Mouse (Mus musculus) midbrain, embryonic 12.5 days (tissue): ENCODE measurements around the gene Aen. TPM values are rescaled to one million over a fixed set of nuclear protein-coding genes. Genes with fewer than 3 reads are reported as not detected.

Experiments
- ATAC-seq: fragments of 200-750 bp; cut with Nextera tagmentation; 2 replicates; pipeline ENCODE4 v1.8.0; 2017; ENCODE audit warnings: low read depth, moderate TSS enrichment, moderate library complexity; ENCODE audit not compliant: low FRiP score
- H3K27ac ChIP-seq: fragments of 300-500 bp; sonication (generic); replicated peaks from 2 replicates; pipeline ENCODE4 v1.5.1; 2016; ENCODE audit warnings: mild to moderate bottlenecking
- H3K27me3 ChIP-seq: fragments of 300-500 bp; sonication (generic); 2 replicates; pipeline ENCODE4 v1.6.1; 2016; ENCODE audit warnings: mild to moderate bottlenecking
- H3K36me3 ChIP-seq: fragments of 300-500 bp; sonication (generic); 2 replicates; pipeline ENCODE4 v1.6.1; 2016
- H3K4me1 ChIP-seq: fragments of 300-500 bp; sonication (generic); 2 replicates; pipeline ENCODE4 v1.6.1; 2016
- H3K4me2 ChIP-seq: fragments of 300-500 bp; sonication (generic); replicated peaks from 2 replicates; pipeline ENCODE4 v1.6.1; 2016; ENCODE audit warnings: mild to moderate bottlenecking, moderate library complexity
- H3K4me3 ChIP-seq: fragments of 300-500 bp; sonication (generic); 2 replicates; pipeline ENCODE4 v1.5.1; 2016; ENCODE audit warnings: mild to moderate bottlenecking
- H3K9ac ChIP-seq: fragments of 300-500 bp; sonication (generic); replicated peaks from 2 replicates; pipeline ENCODE4 v1.6.1; 2016; ENCODE audit warnings: mild to moderate bottlenecking, moderate library complexity
- H3K9me3 ChIP-seq: fragments of 300-500 bp; sonication (generic); 2 replicates; pipeline ENCODE4 v1.6.1; 2016; ENCODE audit warnings: mild to moderate bottlenecking
- WGBS: fragments of 180-500 bp; shearing (Covaris S2); methylation state at CpG from one replicate; pipeline ENCODE4 v1.1.7; 2016; 5-methylcytosine and 5-hydroxymethylcytosine counted together
- microRNA-seq: library from miRNA; unstranded; fragments of <30 nt; microRNA quantifications from one replicate; pipeline ENCODE4, GENCODE M21; 2017
- polyA plus RNA-seq: library from polyadenylated mRNA; unstranded; fragments of >200 nt; fragmentation: Nextera tagmentation; extraction: Ambion mirVana; gene quantifications from 2 replicates; pipeline ENCODE4 v1.2.1, GENCODE M21; 2016

Aen gene
- polyA plus RNA-seq, 1 experiment from 2014 or later, result 50.1 TPM

GRCm38 (mm10) chr7:78954619-78955018, 59.0 kb downstream of the Aen start:
- Histone ChIP-seq H3K27ac (no peak overlapping the region), H3K9ac (no peak overlapping the region), H3K4me3 (no peak overlapping the region), H3K36me3 (no peaks in the 10 kb centered on the region), H3K9me3 (no peaks in the 10 kb centered on the region), H3K4me2 (no peak overlapping the region), H3K27me3 (no peaks in the 10 kb centered on the region), H3K4me1 (peaks cover 6% of the 10 kb centered on the region; the same call in 1 of the 2 replicates)
- WGBS, result 76% methylated on average over 6 of the region's 6 CpGs
- ATAC-seq, result no peak

GRCm38 (mm10) chr7:78955086-78955485, 59.4 kb downstream of the Aen start:
- no peak overlapping the region for H3K27ac ChIP-seq
- no peak for ATAC-seq
- no peak overlapping the region for H3K4me2 ChIP-seq
- peaks cover 6% of the 10 kb centered on the region; the same call in 1 of the 2 replicates for H3K4me1 ChIP-seq
- H3K9me3 ChIP-seq, result no peaks in the 10 kb centered on the region
- H3K27me3 ChIP-seq, result no peaks in the 10 kb centered on the region
- WGBS, result 94% methylated on average over 6 of the region's 6 CpGs
- H3K4me3 ChIP-seq, result no peak overlapping the region
- no peak overlapping the region for H3K9ac ChIP-seq
- no peaks in the 10 kb centered on the region for H3K36me3 ChIP-seq

GRCm38 (mm10) chr7:78958499-78959073, 62.9 kb downstream of the Aen start:
- no peak overlapping the region for H3K9ac ChIP-seq
- no peaks in the 10 kb centered on the region for H3K36me3 ChIP-seq
- no peaks in the 10 kb centered on the region for H3K9me3 ChIP-seq
- peaks cover 6% of the 10 kb centered on the region; the same call in 1 of the 2 replicates for H3K4me1 ChIP-seq
- WGBS, result 80% methylated on average over 6 of the region's 6 CpGs
- H3K27ac ChIP-seq, result no peak overlapping the region
- no peak overlapping the region for H3K4me2 ChIP-seq
- ATAC-seq, result no peak
- no peaks in the 10 kb centered on the region for H3K27me3 ChIP-seq
- H3K4me3 ChIP-seq, result no peak overlapping the region

Small RNAs within 50 kb of the gene (microRNA-seq; reads per million reads assigned to microRNA genes)
- 219 reads per million, percentile 61 among the genes with 10 or more reads in this experiment for gene Mir7-2

Other genes with a start within 250 kb of the Aen start
- gene Ntrk3, start 157.8 kb upstream of the Aen start, polyA plus RNA-seq, result 7.4 and 9.3 TPM in 2 replicates
- 68.3 and 71.4 TPM in 2 replicates for gene Mrps11, start 112.7 kb upstream of the Aen start, polyA plus RNA-seq
- gene Mrpl46, start 112.3 kb upstream of the Aen start, polyA plus RNA-seq, result 60.8 and 64.0 TPM in 2 replicates
- 21.2 and 21.3 TPM in 2 replicates for gene Det1, start 48.6 kb upstream of the Aen start, polyA plus RNA-seq
- gene Isg20, start 17.6 kb downstream of the Aen start, polyA plus RNA-seq, result 0.36 and 0.45 TPM in 2 replicates
- 0.26 and 0.77 TPM in 2 replicates for gene Acan, start 157.6 kb downstream of the Aen start, polyA plus RNA-seq
- 1.5 and 2.0 TPM in 2 replicates for gene Hapln3, start 235.2 kb downstream of the Aen start, polyA plus RNA-seq